Mouse (Mus musculus) heart, embryonic 10.5 days (tissue): ENCODE data around the gene Commd7. TPM values are rescaled to one million over a fixed set of nuclear protein-coding genes. Genes with fewer than 3 reads are reported as not detected.
"Not testable (repeated sequence)": the region's sequence is repeated elsewhere in the genome, so short reads cannot be mapped to it uniquely, and the experiment has no call there.

ENCODE experiments used
- DNase-seq: peaks from one replicate; pipeline ENCODE4 v3.0.0-alpha.2; 2017; ENCODE audit warnings: low spot score
- H3K27ac ChIP-seq: fragments of 300-500 bp; sonication (generic); 2 replicates; pipeline ENCODE4 v1.5.1; 2016; ENCODE audit warnings: mild to moderate bottlenecking
- H3K27me3 ChIP-seq: fragments of 300-500 bp; sonication (generic); 2 replicates; pipeline ENCODE4 v1.6.1; 2016; ENCODE audit warnings: mild to moderate bottlenecking; ENCODE audit not compliant: poor library complexity, insufficient read depth, severe bottlenecking
- H3K36me3 ChIP-seq: fragments of 300-500 bp; sonication (generic); 2 replicates; pipeline ENCODE4 v1.6.1; 2016; ENCODE audit warnings: mild to moderate bottlenecking, moderate library complexity
- H3K4me1 ChIP-seq: fragments of 300-500 bp; sonication (generic); 2 replicates; pipeline ENCODE4 v1.6.1; 2016; ENCODE audit warnings: mild to moderate bottlenecking
- H3K4me3 ChIP-seq: fragments of 300-500 bp; sonication (generic); 2 replicates; pipeline ENCODE4 v1.5.1; 2016; ENCODE audit warnings: mild to moderate bottlenecking, moderate library complexity
- H3K9me3 ChIP-seq: fragments of 300-500 bp; sonication (generic); 2 replicates; pipeline ENCODE4 v1.6.1; 2016; ENCODE audit warnings: mild to moderate bottlenecking, moderate library complexity
- WGBS: fragments of 180-500 bp; shearing (Covaris S2); methylation state at CpG from one replicate; pipeline ENCODE4 v1.1.7; 2016; 5-methylcytosine and 5-hydroxymethylcytosine counted together
- polyA plus RNA-seq: library from polyadenylated mRNA; unstranded; fragments of >200 nt; fragmentation: Nextera tagmentation; extraction: Ambion mirVana; gene quantifications from 2 replicates; pipeline ENCODE4 v1.2.1, GENCODE M21; 2016

The Commd7 gene
- 64.8 and 68.6 TPM in 2 replicates for polyA plus RNA-seq

DNA sequence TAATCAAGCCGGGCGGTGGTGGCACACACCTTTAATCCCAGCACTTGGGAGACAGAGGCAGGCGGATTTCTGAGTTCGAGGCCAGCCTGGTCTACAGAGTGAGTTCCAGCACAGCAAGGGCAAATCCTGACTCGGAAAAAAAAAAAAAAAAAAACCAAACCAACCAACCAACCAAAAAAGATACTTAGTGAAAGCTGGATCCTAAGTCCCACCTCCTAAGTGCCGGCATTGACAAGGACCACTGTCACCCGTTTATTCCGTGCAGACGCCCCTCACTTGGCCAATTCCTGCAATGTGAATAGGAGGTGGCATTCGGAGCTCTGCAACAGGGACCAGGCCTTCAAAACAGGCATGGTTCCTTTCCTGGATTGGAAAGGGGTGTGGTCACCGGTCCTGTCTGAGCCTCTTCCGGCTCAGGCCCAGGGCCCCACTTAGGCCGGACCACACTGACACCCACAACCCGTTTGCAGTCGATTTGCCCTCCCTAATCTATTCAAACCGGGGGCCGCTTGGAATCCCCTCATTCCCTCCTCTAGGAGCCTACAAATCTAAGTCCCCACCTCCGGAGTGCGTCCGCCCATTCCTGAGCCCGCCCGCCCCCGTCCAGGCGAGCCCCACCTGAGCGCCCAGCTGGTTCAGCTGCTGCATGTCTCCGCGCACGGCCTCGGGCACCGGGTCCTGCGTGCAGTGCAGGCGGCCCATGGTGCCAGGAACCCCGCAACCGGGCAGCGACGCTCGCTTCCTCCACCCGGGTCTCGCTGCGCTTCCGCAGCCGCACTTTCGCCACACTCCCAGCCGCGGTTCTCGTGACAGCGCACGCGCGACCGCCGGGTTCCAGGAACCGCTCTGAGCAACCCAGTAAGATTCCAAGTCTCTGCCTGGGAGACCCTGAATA lies at the start of gene Commd7:
Gene Commd7, minus strand, starts transcription at position 806 of the 895 bp plus-strand sequence.
- Histone ChIP-seq H3K4me1 (peaks cover 17% of the 10 kb centered on the region), H3K9me3 (no peaks in the 10 kb centered on the region), H3K27me3 (no peaks in the 10 kb centered on the region), H3K27ac (peak within 1 kb of the TSS; percentile 98), H3K36me3 (peaks cover 20% of the 10 kb centered on the region), H3K4me3 (peak within 1 kb of the TSS; percentile 90)
- peak; percentile 89 for DNase-seq
- WGBS, result 4% methylated on average over 53 of the region's 53 CpGs

GRCm38 (mm10) chr2:153679959-153680358 lies 47.4 kb upstream of the Commd7 start:
- no peaks in the 10 kb centered on the region for H3K4me1 ChIP-seq
- no peaks in the 10 kb centered on the region for H3K9me3 ChIP-seq
- no peak overlapping the region for H3K27ac ChIP-seq
- WGBS, result 83% methylated on average over 1 of the region's 1 CpGs
- no peak for DNase-seq
- no peak overlapping the region for H3K4me3 ChIP-seq
- no peaks in the 10 kb centered on the region for H3K27me3 ChIP-seq
- peaks cover 47% of the 10 kb centered on the region for H3K36me3 ChIP-seq

DNA sequence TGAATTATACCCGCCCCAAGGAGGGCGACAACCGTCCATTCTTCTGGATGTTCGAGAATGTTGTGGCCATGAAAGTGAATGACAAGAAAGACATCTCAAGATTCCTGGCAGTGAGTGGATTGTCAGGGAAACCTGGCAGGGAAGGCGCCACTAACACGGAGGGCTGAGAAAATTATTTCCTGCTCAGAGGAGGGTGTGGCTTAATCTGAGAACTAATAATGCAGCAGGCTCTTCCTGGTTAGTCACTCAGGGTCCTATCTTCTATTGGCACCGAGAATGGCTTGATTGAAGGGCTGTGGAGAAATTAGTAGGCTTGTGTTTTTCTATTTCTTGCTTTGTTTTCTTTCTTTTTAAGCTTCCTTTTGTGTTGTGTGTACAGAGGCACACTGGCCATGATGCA lies 45.0 kb upstream of the Commd7 start:
- no peak for DNase-seq
- H3K36me3 ChIP-seq, result peaks cover 55% of the 10 kb centered on the region
- 87% methylated on average over 7 of the region's 7 CpGs for WGBS

DNA sequence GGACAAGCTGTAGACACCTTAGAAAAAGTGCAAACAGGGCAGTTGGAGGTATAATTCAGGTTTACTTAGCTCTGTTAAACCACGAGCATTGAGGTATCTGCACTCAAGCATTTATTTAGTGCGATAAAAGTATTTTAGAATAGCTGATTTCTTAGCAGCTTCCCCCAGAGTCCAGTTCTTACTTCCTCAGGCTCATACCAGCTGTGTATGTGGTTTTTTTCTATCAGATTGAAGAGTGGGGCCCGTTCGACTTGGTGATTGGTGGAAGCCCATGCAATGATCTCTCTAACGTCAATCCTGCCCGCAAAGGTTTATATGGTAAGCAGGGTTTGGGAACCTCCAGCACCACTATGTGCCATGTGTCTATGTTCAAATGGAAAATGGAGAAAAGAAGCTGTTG lies 44.4 kb upstream of the Commd7 start:
- 86% methylated on average over 6 of the region's 6 CpGs for WGBS
- H3K36me3 ChIP-seq, result peaks cover 59% of the 10 kb centered on the region

More for the DNA sequence above, 45.0 kb upstream of the Commd7 start:
- Histone ChIP-seq H3K4me1 (no peaks in the 10 kb centered on the region), H3K27ac (no peak overlapping the region), H3K27me3 (no peaks in the 10 kb centered on the region), H3K4me3 (no peak overlapping the region), H3K9me3 (no peaks in the 10 kb centered on the region)

GRCm38 (mm10) chr2:153675364-153675763 lies 42.8 kb upstream of the Commd7 start:
- H3K27ac ChIP-seq, H3K9me3 ChIP-seq, H3K4me1 ChIP-seq, H3K4me3 ChIP-seq, H3K27me3 ChIP-seq, DNase-seq: not testable (repeated sequence)
- WGBS, result 30% methylated on average over 1 of the region's 1 CpGs
- H3K36me3 ChIP-seq, result peaks cover 48% of the 10 kb centered on the region

More for the DNA sequence above, 44.4 kb upstream of the Commd7 start:
- H3K9me3 ChIP-seq, result no peaks in the 10 kb centered on the region
- no peaks in the 10 kb centered on the region for H3K27me3 ChIP-seq
- DNase-seq, result no peak
- no peak overlapping the region for H3K4me3 ChIP-seq
- H3K4me1 ChIP-seq, result no peaks in the 10 kb centered on the region
- no peak overlapping the region for H3K27ac ChIP-seq

GRCm38 (mm10) chr2:153672619-153673018 lies 40.0 kb upstream of the Commd7 start:
- no peak for DNase-seq
- Histone ChIP-seq H3K27ac (no peak overlapping the region), H3K4me1 (no peaks in the 10 kb centered on the region), H3K4me3 (no peak overlapping the region), H3K9me3 (no peaks in the 10 kb centered on the region), H3K36me3 (peaks cover 39% of the 10 kb centered on the region), H3K27me3 (no peaks in the 10 kb centered on the region)
- 88% methylated on average over 2 of the region's 2 CpGs for WGBS

DNA sequence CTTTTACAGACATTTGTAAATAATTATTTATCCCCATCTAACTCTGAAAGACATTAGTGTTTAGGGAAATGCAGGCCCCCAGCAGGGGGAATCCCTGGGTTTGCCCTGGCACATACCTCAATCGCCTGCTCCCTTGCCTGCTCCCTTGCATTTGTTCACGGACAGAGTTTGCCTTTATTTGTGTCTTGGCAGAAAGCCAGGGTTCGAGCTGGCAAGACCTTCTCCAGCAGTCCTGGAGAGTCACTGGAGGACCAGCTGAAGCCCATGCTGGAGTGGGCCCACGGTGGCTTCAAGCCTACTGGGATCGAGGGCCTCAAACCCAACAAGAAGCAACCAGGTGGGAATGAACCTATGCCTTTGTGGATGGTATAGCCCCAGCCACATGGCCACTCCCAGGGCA lies 37.5 kb upstream of the Commd7 start:
- H3K27me3 ChIP-seq, result no peaks in the 10 kb centered on the region
- H3K4me3 ChIP-seq, result no peak overlapping the region
- peaks cover 33% of the 10 kb centered on the region for H3K36me3 ChIP-seq
- no peaks in the 10 kb centered on the region for H3K4me1 ChIP-seq
- WGBS, result 78% methylated on average over 5 of the region's 5 CpGs
- DNase-seq, result no peak
- H3K9me3 ChIP-seq, result no peaks in the 10 kb centered on the region
- H3K27ac ChIP-seq, result no peak overlapping the region

DNA sequence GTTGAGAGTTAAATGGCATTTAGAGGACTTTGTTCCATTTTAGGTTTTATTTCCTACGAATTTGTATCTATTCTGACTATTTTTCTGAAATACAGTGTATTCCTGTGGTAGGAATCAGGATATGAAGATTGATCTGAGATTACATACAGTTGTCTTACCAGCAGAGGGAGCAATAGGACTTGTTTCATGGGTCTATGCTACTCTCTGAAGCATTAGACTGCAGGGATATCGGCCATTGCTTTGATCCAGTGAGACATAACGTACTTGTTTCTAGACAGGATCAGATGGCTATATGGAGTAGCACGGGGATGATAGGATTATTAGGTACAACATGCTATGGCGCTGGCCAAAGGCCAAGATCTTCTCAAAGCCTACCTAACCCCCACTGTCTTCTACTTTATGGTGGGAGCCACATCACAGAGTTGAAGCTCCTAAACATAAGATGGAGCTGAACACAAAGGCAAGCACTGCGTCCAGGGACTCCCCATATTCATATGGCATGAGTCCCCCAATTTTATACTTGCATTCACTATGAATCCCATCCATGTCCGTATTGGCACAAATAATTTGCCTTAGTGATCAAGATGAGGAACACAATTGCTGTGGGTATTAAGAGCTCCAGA lies 36.3 kb upstream of the Commd7 start:
- peaks cover 24% of the 10 kb centered on the region for H3K36me3 ChIP-seq

DNA sequence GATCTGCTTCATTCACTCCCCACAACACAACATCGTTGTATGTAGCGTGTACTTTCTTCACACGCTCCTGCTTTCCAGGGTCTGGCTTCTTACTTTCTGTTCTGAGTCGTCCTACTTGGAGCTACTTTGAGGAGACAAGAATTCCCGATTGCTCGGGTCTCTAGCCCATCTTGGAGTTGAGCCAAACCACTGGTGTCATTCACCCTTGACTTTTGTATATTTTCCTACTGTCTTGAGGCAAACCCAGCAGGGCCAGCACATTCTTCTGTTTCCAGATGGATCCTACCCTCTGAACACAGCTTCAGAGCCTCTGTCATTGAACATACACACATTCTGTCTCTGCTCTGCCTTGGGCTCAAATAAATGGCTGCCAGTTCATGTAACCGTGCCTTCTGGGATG lies 32.8 kb upstream of the Commd7 start:
- WGBS, result 89% methylated on average over 7 of the region's 7 CpGs
- peaks cover 36% of the 10 kb centered on the region for H3K36me3 ChIP-seq

More for the DNA sequence above, 36.3 kb upstream of the Commd7 start:
- 70% methylated on average over 7 of the region's 7 CpGs for WGBS
- no peak overlapping the region for H3K4me3 ChIP-seq
- DNase-seq, result no peak
- no peaks in the 10 kb centered on the region for H3K4me1 ChIP-seq
- no peaks in the 10 kb centered on the region for H3K9me3 ChIP-seq
- no peaks in the 10 kb centered on the region for H3K27me3 ChIP-seq
- H3K27ac ChIP-seq, result no peak overlapping the region

DNA sequence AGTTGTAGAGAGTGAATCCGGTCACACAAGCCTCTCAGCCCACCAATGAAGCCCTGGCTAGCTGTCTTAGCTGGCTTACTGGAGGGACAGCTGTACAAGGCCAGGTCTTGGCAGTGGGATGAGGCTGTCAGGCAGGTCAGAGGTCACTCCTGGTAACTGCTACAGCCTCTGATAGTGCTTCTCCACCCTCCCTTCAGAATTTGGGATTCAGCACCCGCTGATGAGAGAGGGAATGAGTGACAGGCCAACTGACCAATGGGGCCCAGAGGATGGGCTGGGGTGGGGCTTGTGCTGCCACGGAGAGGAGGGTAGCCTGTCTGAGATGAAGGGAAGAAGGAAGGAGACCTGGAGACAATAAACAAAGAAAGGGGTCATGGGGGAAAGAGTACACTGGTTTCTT lies 28.0 kb upstream of the Commd7 start:
- peaks cover 19% of the 10 kb centered on the region for H3K4me1 ChIP-seq
- WGBS, result 33% methylated on average over 3 of the region's 3 CpGs
- H3K4me3 ChIP-seq, result no peak overlapping the region
- H3K9me3 ChIP-seq, result no peaks in the 10 kb centered on the region
- peaks cover 18% of the 10 kb centered on the region for H3K36me3 ChIP-seq
- DNase-seq, result no peak
- no peak overlapping the region for H3K27ac ChIP-seq
- no peaks in the 10 kb centered on the region for H3K27me3 ChIP-seq

More for the DNA sequence above, 32.8 kb upstream of the Commd7 start:
- H3K9me3 ChIP-seq, result no peaks in the 10 kb centered on the region
- no peak for DNase-seq
- peaks cover 7% of the 10 kb centered on the region for H3K4me1 ChIP-seq
- H3K27me3 ChIP-seq, result no peaks in the 10 kb centered on the region
- H3K4me3 ChIP-seq, result no peak overlapping the region
- H3K27ac ChIP-seq, result no peak overlapping the region

GRCm38 (mm10) chr2:153657659-153658058 lies 25.1 kb upstream of the Commd7 start:
- Histone ChIP-seq H3K36me3 (peaks cover 18% of the 10 kb centered on the region), H3K4me1 (peaks cover 19% of the 10 kb centered on the region)
- DNase-seq, H3K27ac ChIP-seq, H3K4me3 ChIP-seq, H3K9me3 ChIP-seq, H3K27me3 ChIP-seq: not testable (repeated sequence)
- WGBS, result 81% methylated on average over 7 of the region's 8 CpGs

DNA sequence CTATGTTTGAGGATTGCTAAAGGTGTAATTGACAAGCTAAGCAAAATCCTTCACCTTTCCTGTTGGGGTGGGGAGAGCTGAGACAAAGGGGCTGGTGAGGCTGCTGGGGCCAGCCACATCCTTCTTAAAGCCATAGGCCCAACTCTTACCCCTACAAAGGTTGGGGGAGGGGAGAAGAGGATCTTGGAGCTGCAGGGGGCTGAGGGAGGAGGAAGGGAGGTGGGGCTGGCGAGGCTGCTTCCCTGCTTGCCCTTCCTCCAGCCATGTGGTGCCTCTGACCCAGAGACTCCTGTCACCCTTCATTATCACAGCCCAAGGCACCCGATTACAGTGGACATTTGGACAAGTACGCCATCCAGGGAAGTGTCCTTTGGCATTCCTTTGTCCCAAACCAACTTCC lies 19.1 kb upstream of the Commd7 start:
- Histone ChIP-seq H3K9me3 (no peaks in the 10 kb centered on the region), H3K27ac (peak overlapping the region; percentile 37; the same call in 1 of the 2 replicates), H3K4me1 (peaks cover 39% of the 10 kb centered on the region), H3K27me3 (peaks cover 11% of the 10 kb centered on the region; the same call in 1 of the 2 replicates), H3K36me3 (peaks cover 5% of the 10 kb centered on the region; the same call in 1 of the 2 replicates), H3K4me3 (no peak overlapping the region)
- 29% methylated on average over 3 of the region's 3 CpGs for WGBS
- no peak for DNase-seq
